Mouse (Mus musculus) hindbrain, embryonic 12.5 days (tissue): Measurements from ENCODE around the gene Gpsm1. TPM values are rescaled to one million over a fixed set of nuclear protein-coding genes. Genes with fewer than 3 reads are reported as not detected.

ENCODE experiments used
- ATAC-seq: fragments of 200-750 bp; cut with Nextera tagmentation; 2 replicates; pipeline ENCODE4 v1.8.0; 2017; ENCODE audit warnings: moderate TSS enrichment; ENCODE audit not compliant: low FRiP score
- H3K27ac ChIP-seq: fragments of 300-500 bp; sonication (generic); 2 replicates; pipeline ENCODE4 v1.5.1; 2016; ENCODE audit warnings: mild to moderate bottlenecking
- H3K27me3 ChIP-seq: fragments of 300-500 bp; sonication (generic); 2 replicates; pipeline ENCODE4 v1.6.1; 2016; ENCODE audit warnings: mild to moderate bottlenecking
- H3K36me3 ChIP-seq: fragments of 300-500 bp; sonication (generic); 2 replicates; pipeline ENCODE4 v1.6.1; 2016; ENCODE audit warnings: mild to moderate bottlenecking
- H3K4me1 ChIP-seq: fragments of 300-500 bp; sonication (generic); 2 replicates; pipeline ENCODE4 v1.6.1; 2016
- H3K4me2 ChIP-seq: fragments of 300-500 bp; sonication (generic); replicated peaks from 2 replicates; pipeline ENCODE4 v1.6.1; 2016; ENCODE audit warnings: mild to moderate bottlenecking
- H3K4me3 ChIP-seq: fragments of 300-500 bp; sonication (generic); 2 replicates; pipeline ENCODE4 v1.5.1; 2016; ENCODE audit warnings: mild to moderate bottlenecking
- H3K9ac ChIP-seq: fragments of 300-500 bp; sonication (generic); 2 replicates; pipeline ENCODE4 v1.6.1; 2016; ENCODE audit warnings: mild to moderate bottlenecking, moderate library complexity
- H3K9me3 ChIP-seq: fragments of 300-500 bp; sonication (generic); replicated peaks from 2 replicates; pipeline ENCODE4 v1.6.1; 2016; ENCODE audit warnings: mild to moderate bottlenecking
- WGBS: fragments of 180-500 bp; shearing (Covaris S2); methylation state at CpG from one replicate; pipeline ENCODE4 v1.1.7; 2016; 5-methylcytosine and 5-hydroxymethylcytosine counted together
- polyA plus RNA-seq: library from polyadenylated mRNA; unstranded; fragments of >200 nt; fragmentation: Nextera tagmentation; extraction: Ambion mirVana; gene quantifications from 2 replicates; pipeline ENCODE4 v1.2.1, GENCODE M21; 2016

Gene Gpsm1
- polyA plus RNA-seq: 125 and 133 TPM in 2 replicates

GRCm38 (mm10) chr2:26315072-26315924, at the start of gene Gpsm1:
Gene Gpsm1 (plus strand): TSS chr2:26315515.
- Histone ChIP-seq H3K4me3 (peak within 1 kb of the TSS; percentile 82), H3K4me2 (peak within 1 kb of the TSS; percentile 94), H3K27me3 (no peaks in the 10 kb centered on the region), H3K4me1 (peaks cover 50% of the 10 kb centered on the region), H3K9ac (peak within 1 kb of the TSS; percentile 94), H3K9me3 (no peaks in the 10 kb centered on the region), H3K27ac (peak within 1 kb of the TSS; percentile 94), H3K36me3 (no peaks in the 10 kb centered on the region)
- peak; percentile 86 for ATAC-seq
- WGBS: under 1% methylated on average over 65 of the region's 66 CpGs

- H3K9me3 ChIP-seq: no peaks in the 10 kb centered on the region
- no peak for ATAC-seq
- no peak overlapping the region for H3K4me2 ChIP-seq
- H3K27ac ChIP-seq: no peak overlapping the region
- H3K4me1 ChIP-seq: no peaks in the 10 kb centered on the region
- no peaks in the 10 kb centered on the region for H3K36me3 ChIP-seq
- H3K9ac ChIP-seq: no peak overlapping the region
- no peak overlapping the region for H3K4me3 ChIP-seq
- H3K27me3 ChIP-seq: no peaks in the 10 kb centered on the region
- WGBS: 85% methylated on average over 10 of the region's 10 CpGs
These were observed 49.1 kb upstream of the Gpsm1 start for GRCm38 (mm10) chr2:26266066-26266742.

GRCm38 (mm10) chr2:26268216-26268615, 47.1 kb upstream of the Gpsm1 start:
- H3K27ac ChIP-seq: no peak overlapping the region
- no peak overlapping the region for H3K9ac ChIP-seq
- no peak overlapping the region for H3K4me3 ChIP-seq
- no peaks in the 10 kb centered on the region for H3K27me3 ChIP-seq
- ATAC-seq: no peak
- no peaks in the 10 kb centered on the region for H3K9me3 ChIP-seq
- no peaks in the 10 kb centered on the region for H3K36me3 ChIP-seq
- no peaks in the 10 kb centered on the region for H3K4me1 ChIP-seq
- no peak overlapping the region for H3K4me2 ChIP-seq
- 71% methylated on average over 3 of the region's 3 CpGs for WGBS

- 27% methylated on average over 7 of the region's 7 CpGs for WGBS
- no peaks in the 10 kb centered on the region for H3K9me3 ChIP-seq
- no peaks in the 10 kb centered on the region for H3K36me3 ChIP-seq
- no peak overlapping the region for H3K27ac ChIP-seq
- ATAC-seq: 0 out of 2 replicates have a peak, but pooled peaks have one; percentile 32
- no peak overlapping the region for H3K4me2 ChIP-seq
- H3K4me1 ChIP-seq: peaks cover 6% of the 10 kb centered on the region
- 0 out of 2 replicates have a peak overlapping the region, but pooled peaks have one; percentile 9 for H3K9ac ChIP-seq
- no peak overlapping the region for H3K4me3 ChIP-seq
- H3K27me3 ChIP-seq: no peaks in the 10 kb centered on the region
These were observed 41.7 kb upstream of the Gpsm1 start for GRCm38 (mm10) chr2:26273611-26274010.

- 82% methylated on average over 3 of the region's 3 CpGs for WGBS
- H3K36me3 ChIP-seq: no peaks in the 10 kb centered on the region
- no peaks in the 10 kb centered on the region for H3K27me3 ChIP-seq
- H3K9ac ChIP-seq: no peak overlapping the region
- no peak for ATAC-seq
- peaks cover 1% of the 10 kb centered on the region; the same call in 1 of the 2 replicates for H3K4me1 ChIP-seq
- H3K4me2 ChIP-seq: no peak overlapping the region
- H3K9me3 ChIP-seq: no peaks in the 10 kb centered on the region
- no peak overlapping the region for H3K27ac ChIP-seq
- H3K4me3 ChIP-seq: no peak overlapping the region
These were observed 35.6 kb upstream of the Gpsm1 start for GRCm38 (mm10) chr2:26279712-26280111.

- no peak overlapping the region for H3K4me3 ChIP-seq
- H3K27me3 ChIP-seq: no peaks in the 10 kb centered on the region
- H3K4me1 ChIP-seq: peaks cover under 1% of the 10 kb centered on the region
- no peak overlapping the region for H3K4me2 ChIP-seq
- no peak overlapping the region for H3K9ac ChIP-seq
- no peaks in the 10 kb centered on the region for H3K36me3 ChIP-seq
- ATAC-seq: no peak
- WGBS: 77% methylated on average over 11 of the region's 11 CpGs
- no peak overlapping the region for H3K27ac ChIP-seq
- H3K9me3 ChIP-seq: no peaks in the 10 kb centered on the region
These were observed 34.7 kb upstream of the Gpsm1 start for GRCm38 (mm10) chr2:26280594-26280993.

- H3K27me3 ChIP-seq: no peaks in the 10 kb centered on the region
- no peaks in the 10 kb centered on the region for H3K36me3 ChIP-seq
- H3K27ac ChIP-seq: peak overlapping the region; percentile 35; the same call in 1 of the 2 replicates
- 53% methylated on average over 7 of the region's 7 CpGs for WGBS
- H3K9me3 ChIP-seq: no peaks in the 10 kb centered on the region
- ATAC-seq: no peak
- 0 out of 2 replicates have a peak overlapping the region, but pooled peaks have one; percentile 27 for H3K9ac ChIP-seq
- H3K4me1 ChIP-seq: peaks cover 4% of the 10 kb centered on the region; the same call in 1 of the 2 replicates
- H3K4me3 ChIP-seq: no peak overlapping the region
- H3K4me2 ChIP-seq: no peak overlapping the region
These were observed 29.5 kb upstream of the Gpsm1 start for GRCm38 (mm10) chr2:26285804-26286203.

- no peak for ATAC-seq
- Histone ChIP-seq H3K9ac (no peak overlapping the region), H3K4me3 (no peak overlapping the region)
These were observed 28.9 kb upstream of the Gpsm1 start for GRCm38 (mm10) chr2:26286391-26286790.

GRCm38 (mm10) chr2:26290133-26290532, 25.2 kb upstream of the Gpsm1 start:
- Histone ChIP-seq H3K4me2 (no peak overlapping the region), H3K36me3 (no peaks in the 10 kb centered on the region), H3K4me3 (no peak overlapping the region), H3K9me3 (no peaks in the 10 kb centered on the region), H3K4me1 (peaks cover 4% of the 10 kb centered on the region; the same call in 1 of the 2 replicates), H3K27me3 (0 out of 2 replicates have a peak, but pooled peaks cover 4% of the 10 kb centered on the region), H3K27ac (no peak overlapping the region), H3K9ac (no peak overlapping the region)
- 88% methylated on average over 5 of the region's 5 CpGs for WGBS
- no peak for ATAC-seq

More at GRCm38 (mm10) chr2:26286391-26286790, 28.9 kb upstream of the Gpsm1 start:
- H3K4me1 ChIP-seq: peaks cover 4% of the 10 kb centered on the region; the same call in 1 of the 2 replicates
- no peaks in the 10 kb centered on the region for H3K36me3 ChIP-seq
- H3K9me3 ChIP-seq: no peaks in the 10 kb centered on the region
- no peak overlapping the region for H3K4me2 ChIP-seq
- WGBS: 38% methylated on average over 7 of the region's 7 CpGs
- H3K27ac ChIP-seq: no peak overlapping the region
- H3K27me3 ChIP-seq: no peaks in the 10 kb centered on the region

GRCm38 (mm10) chr2:26294457-26294856, 20.9 kb upstream of the Gpsm1 start, which contains the start of gene Ccdc187:
Gene Ccdc187 (minus strand): TSS chr2:26294557.
- no peak within 1 kb of the TSS for H3K9ac ChIP-seq
- no peak within 1 kb of the TSS for H3K4me3 ChIP-seq
- no peak for ATAC-seq
- H3K4me2 ChIP-seq: no peak within 1 kb of the TSS
- H3K27me3 ChIP-seq: 0 out of 2 replicates have a peak, but pooled peaks cover 4% of the 10 kb centered on the region
- H3K4me1 ChIP-seq: peaks cover 34% of the 10 kb centered on the region
- no peak within 1 kb of the TSS for H3K27ac ChIP-seq
- H3K9me3 ChIP-seq: no peaks in the 10 kb centered on the region
- H3K36me3 ChIP-seq: no peaks in the 10 kb centered on the region
- 78% methylated on average over 2 of the region's 2 CpGs for WGBS

- 46% methylated on average over 6 of the region's 6 CpGs for WGBS
These were observed 18.6 kb upstream of the Gpsm1 start for GRCm38 (mm10) chr2:26296606-26297195.

More at GRCm38 (mm10) chr2:26296606-26297195, 18.6 kb upstream of the Gpsm1 start:
- no peak for ATAC-seq
- peak overlapping the region; percentile 1; the same call in 1 of the 2 replicates for H3K4me2 ChIP-seq
- peaks cover 47% of the 10 kb centered on the region for H3K4me1 ChIP-seq
- H3K9ac ChIP-seq: 0 out of 2 replicates have a peak overlapping the region, but pooled peaks have one; percentile 32
- peak overlapping the region; percentile 88 for H3K27ac ChIP-seq
- no peaks in the 10 kb centered on the region for H3K9me3 ChIP-seq
- H3K4me3 ChIP-seq: no peak overlapping the region
- 0 out of 2 replicates have a peak, but pooled peaks cover 4% of the 10 kb centered on the region for H3K27me3 ChIP-seq
- H3K36me3 ChIP-seq: no peaks in the 10 kb centered on the region
